Mouse (Mus musculus) lung, embryonic 16.5 days (tissue): ENCODE results near the gene Rpl41. TPM values are rescaled to one million over a fixed set of nuclear protein-coding genes. Genes with fewer than 3 reads are reported as not detected.
A peak's percentile ranks its signal among the peaks of the same experiment; 100 is the strongest.

Experiments used
- ATAC-seq: fragments of 200-750 bp; cut with Nextera tagmentation; 2 replicates; pipeline ENCODE4 v1.8.0; 2017; ENCODE audit warnings: low read depth, mild to moderate bottlenecking, moderate library complexity
- H3K27ac ChIP-seq: fragments of 300-500 bp; sonication (generic); 2 replicates; pipeline ENCODE4 v1.5.1; 2014; ENCODE audit warnings: mild to moderate bottlenecking, control low read depth, low read length
- H3K27me3 ChIP-seq: fragments of 300-500 bp; sonication (generic); 2 replicates; pipeline ENCODE4 v1.6.1; 2014; ENCODE audit warnings: low read depth, low read length, mixed read lengths; ENCODE audit not compliant: control insufficient read depth, insufficient read depth
- H3K36me3 ChIP-seq: fragments of 300-500 bp; sonication (generic); 2 replicates; pipeline ENCODE4 v1.6.1; 2014; ENCODE audit warnings: low read length; ENCODE audit not compliant: control insufficient read depth, insufficient read depth
- H3K4me1 ChIP-seq: fragments of 300-500 bp; sonication (generic); replicated peaks from 2 replicates; pipeline ENCODE4 v1.6.1; 2014; ENCODE audit warnings: low read length, mixed read lengths; ENCODE audit not compliant: control insufficient read depth, insufficient read depth
- H3K4me2 ChIP-seq: fragments of 300-500 bp; sonication (generic); 2 replicates; pipeline ENCODE4 v1.6.1; 2014; ENCODE audit warnings: low read depth, low read length, control low read depth
- H3K4me3 ChIP-seq: fragments of 300-500 bp; sonication (generic); 2 replicates; pipeline ENCODE4 v1.5.1; 2014; ENCODE audit warnings: mild to moderate bottlenecking, low read length, control low read depth
- H3K9ac ChIP-seq: fragments of 300-500 bp; sonication (generic); 2 replicates; pipeline ENCODE4 v1.6.1; 2014; ENCODE audit warnings: low read length, control low read depth
- H3K9me3 ChIP-seq: fragments of 300-500 bp; sonication (generic); 2 replicates; pipeline ENCODE4 v1.6.1; 2016; ENCODE audit warnings: low read length; ENCODE audit not compliant: control insufficient read depth
- WGBS: fragments of 180-500 bp; shearing (Covaris S2); extraction: QIAGEN DNeasy Blood & Tissue Kit; methylation state at CpG from one replicate; pipeline ENCODE4 v1.1.7; 2014; 5-methylcytosine and 5-hydroxymethylcytosine counted together
- polyA plus RNA-seq: library from polyadenylated mRNA; unstranded; fragments of >200 nt; fragmentation: Nextera tagmentation; extraction: Ambion mirVana; gene quantifications from 2 replicates; pipeline ENCODE4 v1.2.1, GENCODE M21; 2015

The Rpl41 gene
- polyA plus RNA-seq, 1 experiment from 2014 or later = 4,423 TPM

DNA sequence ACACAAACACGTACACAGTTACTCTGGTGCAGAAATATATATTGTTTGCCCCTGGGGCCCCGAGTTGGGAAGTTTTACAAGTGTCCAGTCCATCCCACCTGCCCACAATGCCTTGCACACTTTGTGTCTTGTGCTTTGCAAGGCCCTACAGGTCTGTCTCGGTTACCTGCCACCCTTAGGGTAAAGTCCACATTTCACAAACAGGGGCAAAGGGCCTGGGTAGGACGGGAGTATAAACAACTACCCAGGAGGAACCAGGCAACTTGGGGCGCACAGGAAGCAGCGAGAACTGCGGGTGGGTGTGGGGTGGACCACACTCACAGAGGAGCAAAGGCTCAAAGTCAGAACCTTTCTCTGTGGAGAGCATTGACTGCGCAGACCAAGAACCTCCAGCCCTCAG, 38.6 kb upstream of the Rpl41 start:
- Histone ChIP-seq H3K9me3 (no peaks in the 10 kb centered on the region), H3K9ac (peak overlapping the region; percentile 75), H3K36me3 (no peaks in the 10 kb centered on the region; the same call in 1 of the 2 replicates), H3K4me3 (peak overlapping the region; percentile 70), H3K4me1 (peaks cover 24% of the 10 kb centered on the region), H3K27me3 (peaks cover 18% of the 10 kb centered on the region), H3K27ac (peak overlapping the region; percentile 96), H3K4me2 (peak overlapping the region; percentile 97)
- no peak for ATAC-seq
- WGBS = 26% methylated on average over 8 of the region's 8 CpGs

DNA sequence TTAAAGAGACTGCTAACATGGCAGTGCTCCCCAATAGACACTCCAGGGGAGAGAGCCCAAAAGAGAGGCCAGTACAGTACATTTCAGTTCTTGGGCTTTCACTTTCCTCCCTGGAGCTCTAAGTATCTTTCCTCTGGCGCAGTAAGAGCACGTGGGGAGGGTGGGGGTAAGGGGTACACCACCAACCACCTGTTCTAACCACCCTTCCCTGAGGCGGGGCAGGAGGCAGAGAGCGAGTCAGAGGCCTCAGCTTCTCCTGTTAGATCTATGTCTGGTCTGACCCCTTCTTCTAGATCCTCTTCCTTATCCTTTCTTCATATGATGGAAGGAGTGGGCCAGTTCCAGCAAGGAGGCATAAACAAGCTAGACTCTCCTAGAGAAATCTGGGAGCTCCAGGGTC, 38.0 kb upstream of the Rpl41 start:
- Histone ChIP-seq H3K27me3 (peaks cover 18% of the 10 kb centered on the region), H3K4me3 (peak overlapping the region; percentile 70), H3K27ac (peak overlapping the region; percentile 96), H3K36me3 (no peaks in the 10 kb centered on the region; the same call in 1 of the 2 replicates), H3K9ac (peak overlapping the region; percentile 6; the same call in 1 of the 2 replicates), H3K9me3 (no peaks in the 10 kb centered on the region), H3K4me1 (peaks cover 24% of the 10 kb centered on the region), H3K4me2 (peak overlapping the region; percentile 97)
- WGBS = 27% methylated on average over 4 of the region's 4 CpGs
- no peak for ATAC-seq

GRCm38 (mm10) chr10:128586546-128586945, 37.4 kb upstream of the Rpl41 start:
- Histone ChIP-seq H3K27me3 (peaks cover 18% of the 10 kb centered on the region), H3K27ac (peak overlapping the region; percentile 96), H3K9ac (peak overlapping the region; percentile 16; the same call in 1 of the 2 replicates), H3K4me1 (peaks cover 24% of the 10 kb centered on the region), H3K36me3 (no peaks in the 10 kb centered on the region; the same call in 1 of the 2 replicates), H3K9me3 (no peaks in the 10 kb centered on the region), H3K4me3 (no peak overlapping the region), H3K4me2 (peak overlapping the region; percentile 97)
- 0% methylated on average over 1 of the region's 1 CpGs for WGBS
- no peak for ATAC-seq

DNA sequence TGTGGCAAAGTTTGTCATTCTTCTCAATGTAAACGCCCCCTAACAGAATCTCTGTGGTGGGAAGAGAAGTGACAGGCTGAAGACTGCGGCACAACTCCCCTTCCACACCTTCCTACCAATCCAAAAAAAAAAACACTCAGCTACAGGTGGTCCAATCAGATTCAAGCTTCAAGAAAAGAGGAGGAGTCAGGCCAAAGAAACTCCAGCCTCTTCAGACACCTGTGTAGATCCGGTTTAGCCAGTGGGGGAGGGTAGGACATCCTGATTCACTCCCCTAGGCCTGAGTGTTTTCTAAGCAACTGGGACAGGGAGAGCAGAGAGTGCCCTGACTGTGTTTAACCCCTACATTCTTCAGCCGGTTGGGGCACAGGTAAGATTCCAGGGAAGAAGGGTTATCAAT, 35.3 kb upstream of the Rpl41 start:
- Histone ChIP-seq H3K4me1 (peaks cover 24% of the 10 kb centered on the region), H3K27ac (peak overlapping the region; percentile 87), H3K9ac (peak overlapping the region; percentile 47; the same call in 1 of the 2 replicates), H3K4me2 (peak overlapping the region; percentile 50), H3K27me3 (peaks cover 14% of the 10 kb centered on the region), H3K36me3 (no peaks in the 10 kb centered on the region; the same call in 1 of the 2 replicates), H3K4me3 (peak overlapping the region; percentile 17), H3K9me3 (no peaks in the 10 kb centered on the region)
- 8% methylated on average over 4 of the region's 4 CpGs for WGBS
- peak; percentile 74 for ATAC-seq

DNA sequence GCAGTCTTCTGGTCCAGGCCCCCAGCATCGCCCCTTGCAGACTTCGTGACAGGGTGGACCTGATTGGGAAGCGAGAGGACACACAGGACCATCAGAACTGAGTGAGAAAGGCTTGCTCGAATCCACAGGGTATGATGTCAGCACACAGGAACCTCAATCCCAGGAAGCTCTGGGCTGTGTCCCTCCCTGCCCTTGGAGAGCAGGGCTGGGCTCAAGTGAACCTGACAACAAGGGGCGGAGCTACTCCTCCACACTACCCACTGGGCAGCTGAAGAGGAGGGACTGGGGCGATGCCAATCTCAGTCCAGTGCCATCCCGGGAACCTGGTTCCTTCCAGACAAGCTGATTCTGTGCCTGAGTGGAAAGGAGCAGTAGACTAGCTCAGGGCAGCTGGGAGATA, 34.5 kb upstream of the Rpl41 start:
- H3K4me2 ChIP-seq = peak overlapping the region; percentile 50
- peaks cover 9% of the 10 kb centered on the region for H3K27me3 ChIP-seq
- peaks cover 22% of the 10 kb centered on the region for H3K4me1 ChIP-seq
- 14% methylated on average over 7 of the region's 7 CpGs for WGBS
- no peaks in the 10 kb centered on the region for H3K9me3 ChIP-seq
- peak overlapping the region; percentile 17 for H3K4me3 ChIP-seq
- peak; percentile 85 for ATAC-seq
- H3K36me3 ChIP-seq = no peaks in the 10 kb centered on the region; the same call in 1 of the 2 replicates
- peak overlapping the region; percentile 23; the same call in 1 of the 2 replicates for H3K9ac ChIP-seq
- peak overlapping the region; percentile 87 for H3K27ac ChIP-seq

DNA sequence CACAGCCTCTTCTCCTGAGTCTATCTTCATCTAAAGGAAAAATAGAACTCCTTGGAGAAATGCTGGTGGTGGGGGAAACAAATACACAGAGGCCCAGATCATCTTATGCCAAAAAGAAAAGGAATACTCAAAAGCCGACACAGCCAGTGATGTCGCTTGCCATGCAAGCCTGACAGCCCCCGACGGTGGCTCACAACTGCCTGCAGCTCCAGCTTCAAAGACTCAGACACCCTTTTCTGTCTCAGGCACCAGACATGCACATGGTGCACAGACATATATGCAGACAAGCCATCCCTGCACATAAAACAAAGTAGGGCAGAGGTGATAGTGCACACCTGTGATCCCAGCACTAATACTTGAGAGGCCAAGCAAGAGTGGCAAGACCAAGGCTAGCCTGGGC, 30.6 kb upstream of the Rpl41 start:
- ATAC-seq = no peak
- Histone ChIP-seq H3K36me3 (peaks cover 6% of the 10 kb centered on the region; the same call in 1 of the 2 replicates), H3K4me2 (no peak overlapping the region), H3K27ac (no peak overlapping the region), H3K27me3 (no peaks in the 10 kb centered on the region; the same call in 1 of the 2 replicates), H3K4me1 (peaks cover 8% of the 10 kb centered on the region), H3K9me3 (peaks cover 3% of the 10 kb centered on the region; the same call in 1 of the 2 replicates), H3K9ac (no peak overlapping the region), H3K4me3 (no peak overlapping the region)
- 78% methylated on average over 4 of the region's 4 CpGs for WGBS

DNA sequence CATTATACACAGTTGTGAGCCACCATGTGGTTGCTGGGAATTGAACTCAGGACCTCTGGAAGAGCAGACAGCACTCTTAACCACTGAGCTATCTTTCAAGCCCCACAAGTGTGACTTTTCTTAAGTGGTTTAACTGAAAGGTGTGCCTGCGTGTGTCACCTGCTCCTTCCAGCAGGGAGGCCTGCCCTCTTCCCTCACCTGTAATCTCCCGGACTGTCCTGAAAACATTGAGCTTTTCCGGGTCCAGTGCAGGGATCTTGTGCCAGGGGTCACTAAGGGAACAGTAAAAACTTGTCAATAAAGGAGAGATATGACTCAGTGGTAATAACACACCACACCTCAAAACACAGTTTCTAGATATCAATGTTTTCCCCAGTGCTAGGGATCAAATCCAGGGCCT, 30.2 kb upstream of the Rpl41 start:
- peaks cover 3% of the 10 kb centered on the region; the same call in 1 of the 2 replicates for H3K9me3 ChIP-seq
- no peak overlapping the region for H3K27ac ChIP-seq
- no peak overlapping the region for H3K4me3 ChIP-seq
- H3K9ac ChIP-seq = no peak overlapping the region
- ATAC-seq = no peak
- no peaks in the 10 kb centered on the region; the same call in 1 of the 2 replicates for H3K27me3 ChIP-seq
- no peak overlapping the region for H3K4me2 ChIP-seq
- peaks cover 8% of the 10 kb centered on the region for H3K4me1 ChIP-seq
- peaks cover 6% of the 10 kb centered on the region; the same call in 1 of the 2 replicates for H3K36me3 ChIP-seq
- 64% methylated on average over 3 of the region's 3 CpGs for WGBS

DNA sequence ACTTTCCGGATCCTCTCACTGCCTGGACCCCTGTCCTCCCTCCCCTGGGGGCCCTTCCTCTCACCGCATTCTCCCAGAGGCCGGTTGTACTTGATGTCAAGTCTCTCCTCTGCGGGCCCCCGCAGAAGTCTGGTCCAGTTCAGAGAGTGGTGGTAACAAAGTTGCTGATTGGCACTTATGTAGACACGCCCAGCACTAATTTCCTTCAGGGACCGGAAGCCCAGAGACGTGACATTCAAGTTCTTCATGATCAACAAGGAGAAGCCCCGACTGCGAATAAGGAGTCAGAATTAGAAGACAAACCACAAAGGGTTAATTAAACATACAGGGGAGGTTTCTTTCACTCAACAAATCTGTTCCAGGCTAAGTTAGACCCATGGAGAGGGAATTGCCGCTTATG, 29.2 kb upstream of the Rpl41 start:
- no peaks in the 10 kb centered on the region for H3K27me3 ChIP-seq
- no peak overlapping the region for H3K4me2 ChIP-seq
- H3K36me3 ChIP-seq = peaks cover 6% of the 10 kb centered on the region; the same call in 1 of the 2 replicates
- no peak overlapping the region for H3K9ac ChIP-seq
- peaks cover 3% of the 10 kb centered on the region; the same call in 1 of the 2 replicates for H3K9me3 ChIP-seq
- no peak overlapping the region for H3K4me3 ChIP-seq
- no peak overlapping the region for H3K27ac ChIP-seq
- no peak for ATAC-seq
- H3K4me1 ChIP-seq = peaks cover 4% of the 10 kb centered on the region
- WGBS = 65% methylated on average over 11 of the region's 11 CpGs

GRCm38 (mm10) chr10:128575063-128575462, 26.0 kb upstream of the Rpl41 start:
- Histone ChIP-seq H3K36me3 (peaks cover 6% of the 10 kb centered on the region; the same call in 1 of the 2 replicates), H3K4me2 (no peak overlapping the region), H3K9me3 (peaks cover 3% of the 10 kb centered on the region; the same call in 1 of the 2 replicates), H3K9ac (no peak overlapping the region), H3K4me3 (no peak overlapping the region), H3K27me3 (no peaks in the 10 kb centered on the region), H3K27ac (no peak overlapping the region), H3K4me1 (no peaks in the 10 kb centered on the region)
- no peak for ATAC-seq
- 86% methylated on average over 2 of the region's 2 CpGs for WGBS
